Mouse (Mus musculus): ENCODE results near the gene Vwa1. TPM values are rescaled to one million over a fixed set of nuclear protein-coding genes. Genes with fewer than 3 reads are reported as not detected.

Vwa1 gene
- polyA plus RNA-seq, 1 experiment: 0.41 TPM

DNA sequence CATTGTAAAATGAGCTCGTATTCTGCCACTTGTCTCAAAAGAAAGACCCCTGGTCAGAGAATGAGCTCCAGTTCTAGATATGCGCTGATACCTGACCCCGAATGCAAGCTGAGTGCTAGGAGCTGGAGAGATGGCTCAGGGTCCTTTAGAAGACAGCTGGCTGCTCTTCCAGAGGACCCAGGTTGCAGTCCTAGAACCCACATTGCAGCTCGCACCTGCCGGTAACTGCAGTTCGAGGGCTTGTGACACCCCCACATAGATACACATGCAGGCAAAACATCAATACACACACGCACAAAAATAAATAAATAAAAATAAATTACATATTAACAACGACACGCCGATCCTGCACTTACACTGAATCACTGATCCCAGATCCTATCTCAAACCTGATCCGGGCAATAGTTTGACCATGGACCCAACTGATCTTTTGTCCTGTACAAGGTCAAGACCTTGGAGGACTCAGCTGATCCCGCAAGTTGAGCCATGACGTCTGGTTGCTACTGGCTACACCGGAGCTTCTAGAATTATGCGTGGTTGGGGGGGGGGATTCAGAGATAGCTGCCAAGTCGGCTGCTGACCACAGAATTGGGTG, 9.1 kb upstream of the Vwa1 start:
- H3K4me3 ChIP-seq (replicated peaks): peak overlapping the region; percentile 96
- TF ChIP-seq GATA1 (IDR thresholded peaks at IDR 0.05; ENCODE audit: borderline replicate concordance, low read length) (no peak), FLI1 (IDR thresholded peaks at IDR 0.05; ENCODE audit: low read length) (no peak)
- H3K36me3 ChIP-seq (replicated peaks; ENCODE audit: low read length): no peaks in the 10 kb centered on the region
- peaks cover 13% of the 10 kb centered on the region for H3K27me3 ChIP-seq (replicated peaks)
- peaks cover 72% of the 10 kb centered on the region for H3K4me1 ChIP-seq
- H3K9me3 ChIP-seq: no peaks in the 10 kb centered on the region

GRCm38 (mm10) chr4:155780895-155781294, 6.4 kb upstream of the Vwa1 start:
- H3K4me3 ChIP-seq (replicated peaks): no peak overlapping the region
- H3K27me3 ChIP-seq (replicated peaks): peaks cover 18% of the 10 kb centered on the region
- TF ChIP-seq FLI1 (IDR thresholded peaks at IDR 0.05; ENCODE audit: low read length) (no peak), GATA1 (IDR thresholded peaks at IDR 0.05; ENCODE audit: borderline replicate concordance, low read length) (no peak)
- H3K4me1 ChIP-seq: peaks cover 72% of the 10 kb centered on the region
- H3K9me3 ChIP-seq: no peaks in the 10 kb centered on the region
- no peaks in the 10 kb centered on the region for H3K36me3 ChIP-seq (replicated peaks; ENCODE audit: low read length)

DNA sequence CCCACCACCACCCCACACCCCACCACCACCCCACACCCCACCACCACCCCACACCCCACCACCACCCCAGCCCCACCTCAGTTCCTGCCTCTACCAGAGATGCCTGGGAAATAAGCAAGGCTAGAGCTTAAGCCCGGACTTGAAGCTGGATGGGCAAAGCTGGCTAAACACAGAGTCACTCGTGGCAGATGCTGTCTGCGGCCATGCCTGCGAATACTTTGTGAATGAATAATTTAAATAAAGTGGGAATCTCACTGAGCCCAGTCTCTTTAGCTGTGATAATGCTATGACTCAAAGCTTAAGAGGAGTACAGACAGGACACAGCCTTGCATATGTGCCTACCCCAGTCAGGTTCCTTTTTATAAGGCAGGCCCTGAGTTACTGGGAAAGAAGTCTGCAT, 5.0 kb upstream of the Vwa1 start:
- H3K9me3 ChIP-seq: no peaks in the 10 kb centered on the region
- TF ChIP-seq FLI1 (IDR thresholded peaks at IDR 0.05; ENCODE audit: low read length) (no peak), GATA1 (IDR thresholded peaks at IDR 0.05; ENCODE audit: borderline replicate concordance, low read length) (no peak)
- H3K4me1 ChIP-seq: peaks cover 72% of the 10 kb centered on the region
- H3K4me3 ChIP-seq (replicated peaks): no peak overlapping the region
- peaks cover 28% of the 10 kb centered on the region for H3K27me3 ChIP-seq (replicated peaks)
- no peaks in the 10 kb centered on the region for H3K36me3 ChIP-seq (replicated peaks; ENCODE audit: low read length)

GRCm38 (mm10) chr4:155777816-155778215, 3.3 kb upstream of the Vwa1 start:
- H3K4me3 ChIP-seq (replicated peaks): no peak overlapping the region
- H3K9me3 ChIP-seq: no peaks in the 10 kb centered on the region
- peaks cover 72% of the 10 kb centered on the region for H3K4me1 ChIP-seq
- TF ChIP-seq FLI1 (IDR thresholded peaks at IDR 0.05; ENCODE audit: low read length) (no peak), GATA1 (IDR thresholded peaks at IDR 0.05; ENCODE audit: borderline replicate concordance, low read length) (no peak)
- H3K27me3 ChIP-seq (replicated peaks): peaks cover 45% of the 10 kb centered on the region
- H3K36me3 ChIP-seq (replicated peaks; ENCODE audit: low read length): no peaks in the 10 kb centered on the region

DNA sequence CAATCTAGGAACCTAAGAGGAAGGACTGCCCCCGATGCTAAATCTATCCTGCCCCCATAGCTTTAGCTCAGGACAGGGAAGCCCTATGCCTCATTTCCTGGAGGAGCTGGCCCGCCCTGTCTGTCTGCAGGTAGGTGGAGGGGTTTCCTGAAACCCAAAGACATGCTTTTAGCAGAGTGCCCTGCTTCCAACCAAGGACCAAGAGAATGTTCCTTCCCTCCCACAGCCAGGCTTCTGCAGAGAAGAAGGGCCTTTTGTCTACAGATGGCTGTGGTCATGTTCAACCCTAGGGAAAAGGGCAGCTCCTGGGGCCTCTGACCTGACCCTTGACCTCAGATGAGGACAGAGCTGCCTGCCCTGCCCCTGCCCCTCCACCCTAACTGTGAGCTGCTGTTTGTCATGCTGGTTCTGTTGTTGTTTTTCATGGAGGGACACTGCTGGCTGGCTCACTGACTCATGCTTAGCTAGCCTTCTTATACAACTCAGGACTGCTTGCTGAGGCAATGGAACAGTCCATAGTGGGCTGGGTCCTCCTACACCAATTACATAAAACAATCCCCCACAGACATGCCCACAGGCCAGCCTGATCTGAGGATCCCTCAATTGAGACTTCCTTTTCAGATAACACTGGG, 2.3 kb upstream of the Vwa1 start:
- TF ChIP-seq GATA1 (IDR thresholded peaks at IDR 0.05; ENCODE audit: borderline replicate concordance, low read length) (no peak), FLI1 (IDR thresholded peaks at IDR 0.05; ENCODE audit: low read length) (no peak)
- H3K4me1 ChIP-seq: peaks cover 68% of the 10 kb centered on the region
- H3K27me3 ChIP-seq (replicated peaks): peaks cover 55% of the 10 kb centered on the region
- peak overlapping the region; percentile 6 for H3K4me3 ChIP-seq (replicated peaks)
- no peaks in the 10 kb centered on the region for H3K36me3 ChIP-seq (replicated peaks; ENCODE audit: low read length)
- H3K9me3 ChIP-seq: no peaks in the 10 kb centered on the region

DNA sequence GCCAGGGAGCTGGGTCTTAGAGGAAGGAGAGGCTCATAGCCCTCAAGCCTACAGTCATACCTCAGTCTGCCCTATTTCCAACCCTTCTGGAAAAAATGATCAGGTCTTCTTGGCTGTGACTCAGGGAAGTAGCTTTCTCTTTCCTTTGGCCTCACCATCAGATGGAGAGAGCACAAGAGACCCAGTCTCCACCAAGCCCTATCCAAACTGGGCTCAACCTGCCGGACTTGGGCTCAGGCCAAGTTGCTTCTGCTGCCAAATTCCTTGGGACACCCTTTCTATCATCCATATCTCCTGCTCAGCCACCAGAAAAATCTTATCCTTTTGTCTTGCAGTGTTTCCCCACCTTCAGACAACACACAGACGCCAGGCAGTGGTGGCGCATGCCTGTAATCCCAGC, 1.4 kb upstream of the Vwa1 start:
- H3K36me3 ChIP-seq (replicated peaks; ENCODE audit: low read length): no peaks in the 10 kb centered on the region
- peak overlapping the region; percentile 64 for H3K4me3 ChIP-seq (replicated peaks)
- H3K4me1 ChIP-seq: peaks cover 62% of the 10 kb centered on the region
- H3K27me3 ChIP-seq (replicated peaks): peaks cover 57% of the 10 kb centered on the region
- TF ChIP-seq FLI1 (IDR thresholded peaks at IDR 0.05; ENCODE audit: low read length) (no peak), GATA1 (IDR thresholded peaks at IDR 0.05; ENCODE audit: borderline replicate concordance, low read length) (no peak)
- H3K9me3 ChIP-seq: no peaks in the 10 kb centered on the region

- Histone ChIP-seq H3K4me3 (replicated peaks) (peak overlapping the region; percentile 92), H3K36me3 (replicated peaks; ENCODE audit: low read length) (no peaks in the 10 kb centered on the region), H3K9me3 (no peaks in the 10 kb centered on the region), H3K4me1 (peaks cover 65% of the 10 kb centered on the region), H3K27me3 (replicated peaks) (peaks cover 57% of the 10 kb centered on the region)
- TF ChIP-seq GATA1 (IDR thresholded peaks at IDR 0.05; ENCODE audit: borderline replicate concordance, low read length) (no peak), FLI1 (IDR thresholded peaks at IDR 0.05; ENCODE audit: low read length) (no peak)
Measured at GRCm38 (mm10) chr4:155774971-155775740, 658 bp upstream of the Vwa1 start.

DNA sequence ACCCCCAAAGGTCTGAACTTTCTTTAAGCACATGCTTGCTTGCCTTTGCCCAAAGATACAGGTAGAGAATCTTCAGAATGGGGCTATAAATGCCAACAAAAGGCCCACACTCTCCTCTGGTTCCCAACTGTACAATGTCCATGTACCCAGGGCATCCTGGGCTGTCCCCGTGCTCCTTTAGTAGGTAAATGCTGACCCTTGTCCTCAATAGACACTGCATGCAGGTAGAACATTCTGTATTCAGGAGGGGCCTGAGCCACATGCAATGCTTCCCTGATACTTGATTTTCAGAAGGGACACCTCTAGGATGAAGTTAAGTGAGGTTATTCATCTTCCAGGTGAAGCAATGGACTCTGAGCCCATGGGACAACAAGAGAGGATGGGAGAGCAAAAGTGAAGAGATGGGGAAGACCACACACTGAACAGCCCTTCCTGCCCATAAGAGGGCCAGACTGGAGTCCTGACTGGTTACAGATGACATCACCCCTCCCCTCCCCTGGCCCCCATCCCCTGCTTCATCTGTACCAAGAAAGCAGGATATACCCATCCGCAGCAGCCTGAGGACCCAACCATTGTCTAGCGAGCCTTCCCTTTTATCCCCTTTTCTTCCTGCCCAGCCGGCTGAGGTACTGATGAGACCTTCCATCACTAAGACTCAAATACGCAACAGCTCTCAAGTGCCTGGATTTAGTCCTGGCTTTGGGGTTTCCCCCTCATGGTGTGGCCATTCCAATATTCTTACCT, 991 bp downstream of the Vwa1 start:
- H3K4me1 ChIP-seq: peaks cover 72% of the 10 kb centered on the region
- H3K4me3 ChIP-seq (replicated peaks): peak overlapping the region; percentile 92
- H3K9me3 ChIP-seq: no peaks in the 10 kb centered on the region
- H3K27me3 ChIP-seq (replicated peaks): peaks cover 50% of the 10 kb centered on the region
- TF ChIP-seq GATA1 (IDR thresholded peaks at IDR 0.05; ENCODE audit: borderline replicate concordance, low read length) (no peak), FLI1 (IDR thresholded peaks at IDR 0.05; ENCODE audit: low read length) (no peak)
- H3K36me3 ChIP-seq (replicated peaks; ENCODE audit: low read length): no peaks in the 10 kb centered on the region

DNA sequence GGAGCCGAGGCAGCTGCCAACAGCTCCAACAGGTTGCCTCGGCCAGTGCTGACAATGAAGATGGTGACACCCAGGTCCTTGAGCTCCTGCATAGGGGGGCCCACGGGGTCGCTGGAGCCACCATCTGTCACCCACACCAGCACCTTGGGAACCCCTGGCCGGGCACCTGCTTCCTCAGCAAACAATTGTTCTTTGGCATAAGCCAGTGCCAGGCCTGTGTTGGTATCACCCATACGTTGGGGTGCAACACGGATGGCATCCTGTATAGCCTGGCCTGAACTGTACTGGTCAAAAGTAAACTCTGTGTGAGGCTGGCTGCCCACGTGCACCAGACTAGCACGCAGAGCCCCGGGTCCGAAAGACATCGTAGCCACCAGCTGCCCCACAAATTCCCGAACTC, 1.7 kb downstream of the Vwa1 start:
- Histone ChIP-seq H3K27me3 (replicated peaks) (peaks cover 50% of the 10 kb centered on the region), H3K4me3 (replicated peaks) (peak overlapping the region; percentile 31), H3K4me1 (peaks cover 75% of the 10 kb centered on the region), H3K9me3 (no peaks in the 10 kb centered on the region), H3K36me3 (replicated peaks; ENCODE audit: low read length) (peaks cover 2% of the 10 kb centered on the region)
- TF ChIP-seq GATA1 (IDR thresholded peaks at IDR 0.05; ENCODE audit: borderline replicate concordance, low read length) (no peak), FLI1 (IDR thresholded peaks at IDR 0.05; ENCODE audit: low read length) (no peak)
